Mouse (Mus musculus) brain, adult 2 months (tissue): ENCODE measurements around the gene Polr2g.
A peak's percentile ranks its signal among the peaks of the same experiment; 100 is the strongest.
"Not testable (repeated sequence)": the region's sequence is repeated elsewhere in the genome, so short reads cannot be mapped to it uniquely, and the experiment has no call there.

Source experiments
- DNase-seq: peaks from one replicate; pipeline ENCODE4 v3.0.0; 2011; ENCODE audit warnings: low read depth, low spot score

Gene Polr2g

GRCm38 (mm10) chr19:8798264-8798946 is at the start of gene Polr2g:
TSS of gene Polr2g (minus strand) at chr19:8798577.
- peak; percentile 98 for DNase-seq

- DNase-seq: peak; percentile 87
Observed at GRCm38 (mm10) chr19:8844371-8845129, 46.2 kb upstream of the Polr2g start.

- DNase-seq: no peak
Observed at GRCm38 (mm10) chr19:8842961-8843360, 44.6 kb upstream of the Polr2g start.

GRCm38 (mm10) chr19:8841012-8841411 is 42.6 kb upstream of the Polr2g start:
- no peak for DNase-seq

- DNase-seq: peak; percentile 93
Observed at GRCm38 (mm10) chr19:8839908-8840791, 41.8 kb upstream of the Polr2g start.

GRCm38 (mm10) chr19:8839103-8839907 is 40.9 kb upstream of the Polr2g start, which contains the start of gene Gng3:
TSS of gene Gng3 (minus strand) at chr19:8839194.
- DNase-seq: peak; percentile 99

GRCm38 (mm10) chr19:8838041-8838730 is 39.8 kb upstream of the Polr2g start:
- DNase-seq: peak; percentile 61

GRCm38 (mm10) chr19:8837251-8837791 is 38.9 kb upstream of the Polr2g start, which contains the start of gene Bscl2:
TSS of gene Bscl2 (plus strand) at chr19:8837467.
- DNase-seq: peak; percentile 92

GRCm38 (mm10) chr19:8836327-8836726 is 38.0 kb upstream of the Polr2g start:
- DNase-seq: not testable (repeated sequence)

GRCm38 (mm10) chr19:8832971-8833370 is 34.6 kb upstream of the Polr2g start:
- DNase-seq: no peak

- no peak for DNase-seq
Observed at GRCm38 (mm10) chr19:8831262-8831661, 32.9 kb upstream of the Polr2g start.

GRCm38 (mm10) chr19:8830664-8831063 is 32.3 kb upstream of the Polr2g start:
- no peak for DNase-seq

- no peak for DNase-seq
Observed at GRCm38 (mm10) chr19:8829660-8830059, 31.3 kb upstream of the Polr2g start, which contains the start of gene AC129217.1. TSS of gene AC129217.1 (plus strand) at chr19:8829773.

- DNase-seq: peak; percentile 67
Observed at GRCm38 (mm10) chr19:8822696-8823095, 24.3 kb upstream of the Polr2g start.

GRCm38 (mm10) chr19:8821146-8821545 is 22.8 kb upstream of the Polr2g start:
- no peak for DNase-seq

GRCm38 (mm10) chr19:8820424-8820956 is 22.1 kb upstream of the Polr2g start:
- no peak for DNase-seq

GRCm38 (mm10) chr19:8819596-8820423 is 21.4 kb upstream of the Polr2g start, which contains the start of gene Hnrnpul2:
TSS of gene Hnrnpul2 (plus strand) at chr19:8820010.
- DNase-seq: peak; percentile 100

GRCm38 (mm10) chr19:8818801-8819595 is 20.6 kb upstream of the Polr2g start, which contains the start of gene Ttc9c:
TSS of gene Ttc9c (minus strand) at chr19:8819333.
- DNase-seq: peak; percentile 100
